Mouse (Mus musculus) retina, embryonic 14.5 days (tissue): ENCODE results near the gene Zfp808.
"Not testable (repeated sequence)": the region's sequence is repeated elsewhere in the genome, so short reads cannot be mapped to it uniquely, and the experiment has no call there.

Source experiments
- DNase-seq: peaks from one replicate; pipeline ENCODE4 v3.0.0-alpha.2; 2015; ENCODE audit warnings: low spot score

Zfp808 gene

GRCm38 (mm10) chr13:62129432-62130171 lies at the start of gene Zfp808:
TSS of gene Zfp808 (plus strand) at chr13:62129886.
- peak; percentile 50 for DNase-seq

GRCm38 (mm10) chr13:62098786-62099185 lies 30.9 kb upstream of the Zfp808 start:
- not testable (repeated sequence) for DNase-seq

GRCm38 (mm10) chr13:62099454-62099853 lies 30.2 kb upstream of the Zfp808 start:
- DNase-seq: not testable (repeated sequence)

- DNase-seq: not testable (repeated sequence)
These were observed 27.3 kb upstream of the Zfp808 start for GRCm38 (mm10) chr13:62102368-62102767.

- not testable (repeated sequence) for DNase-seq
These were observed 13.8 kb upstream of the Zfp808 start for GRCm38 (mm10) chr13:62115861-62116260.

GRCm38 (mm10) chr13:62121578-62121977 lies 8.1 kb upstream of the Zfp808 start:
- not testable (repeated sequence) for DNase-seq

- not testable (repeated sequence) for DNase-seq
These were observed 52.4 kb downstream of the Zfp808 start for GRCm38 (mm10) chr13:62181835-62182755.

- no peak for DNase-seq
These were observed 115.6 kb downstream of the Zfp808 start for GRCm38 (mm10) chr13:62245264-62245663.

- not testable (repeated sequence) for DNase-seq
These were observed 125.5 kb downstream of the Zfp808 start for GRCm38 (mm10) chr13:62255226-62255625.

GRCm38 (mm10) chr13:62263392-62263791 lies 133.7 kb downstream of the Zfp808 start:
- DNase-seq: no peak
